Mouse (Mus musculus): ENCODE data around the gene Acap2.

The Acap2 gene

DNA sequence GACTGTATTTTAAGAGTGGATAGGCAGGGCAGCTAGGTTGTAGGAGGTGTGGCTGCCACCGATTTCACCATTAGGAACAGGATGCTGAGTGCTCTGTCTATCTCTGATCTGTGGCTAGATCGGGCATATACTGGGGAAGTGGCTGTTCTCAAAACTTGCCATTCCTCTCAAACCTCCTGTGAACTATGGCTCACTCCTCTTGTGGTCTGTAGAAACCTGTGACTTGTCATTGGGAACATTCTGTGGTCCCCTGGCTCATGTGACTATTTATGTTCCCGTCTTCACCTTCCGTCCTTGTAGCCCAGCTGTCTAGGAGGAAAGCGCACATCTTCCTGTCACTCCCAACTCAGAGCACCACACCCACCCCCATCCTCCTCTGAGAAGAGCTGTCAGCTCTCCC lies 8.9 kb upstream of the Acap2 start:
- DNase-seq (ENCODE audit: extremely low read depth, insufficient read length, low spot score) = no peak

DNA sequence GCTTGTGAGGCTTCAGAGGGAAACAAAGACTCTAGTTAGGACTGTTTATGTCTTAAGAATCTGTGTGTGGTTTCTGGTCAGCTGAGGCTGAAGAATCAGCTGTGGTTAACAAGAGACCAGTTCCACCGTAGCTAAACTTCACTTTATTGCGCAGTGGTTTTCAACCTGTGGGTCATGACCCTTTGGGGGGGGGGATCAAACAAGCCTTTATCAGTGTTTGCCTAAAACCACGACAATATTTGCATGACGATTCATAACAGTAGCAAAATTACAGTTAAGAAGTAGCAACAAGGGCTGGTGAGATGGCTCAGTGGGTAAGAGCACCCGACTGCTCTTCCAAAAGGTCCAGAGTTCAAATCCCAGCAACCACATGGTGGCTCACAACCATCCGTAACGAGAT lies 4.7 kb upstream of the Acap2 start:
- no peak for DNase-seq (ENCODE audit: extremely low read depth, insufficient read length, low spot score)

- DNase-seq (ENCODE audit: extremely low read depth, insufficient read length, low spot score) = no peak
Observed at GRCm38 (mm10) chr16:31205187-31205586, 4.1 kb upstream of the Acap2 start.

GRCm38 (mm10) chr16:31204216-31204615 lies 3.2 kb upstream of the Acap2 start:
- no peak for DNase-seq (ENCODE audit: extremely low read depth, insufficient read length, low spot score)

GRCm38 (mm10) chr16:31201704-31202103 lies 659 bp upstream of the Acap2 start:
- no peak for DNase-seq (ENCODE audit: extremely low read depth, insufficient read length, low spot score)

DNA sequence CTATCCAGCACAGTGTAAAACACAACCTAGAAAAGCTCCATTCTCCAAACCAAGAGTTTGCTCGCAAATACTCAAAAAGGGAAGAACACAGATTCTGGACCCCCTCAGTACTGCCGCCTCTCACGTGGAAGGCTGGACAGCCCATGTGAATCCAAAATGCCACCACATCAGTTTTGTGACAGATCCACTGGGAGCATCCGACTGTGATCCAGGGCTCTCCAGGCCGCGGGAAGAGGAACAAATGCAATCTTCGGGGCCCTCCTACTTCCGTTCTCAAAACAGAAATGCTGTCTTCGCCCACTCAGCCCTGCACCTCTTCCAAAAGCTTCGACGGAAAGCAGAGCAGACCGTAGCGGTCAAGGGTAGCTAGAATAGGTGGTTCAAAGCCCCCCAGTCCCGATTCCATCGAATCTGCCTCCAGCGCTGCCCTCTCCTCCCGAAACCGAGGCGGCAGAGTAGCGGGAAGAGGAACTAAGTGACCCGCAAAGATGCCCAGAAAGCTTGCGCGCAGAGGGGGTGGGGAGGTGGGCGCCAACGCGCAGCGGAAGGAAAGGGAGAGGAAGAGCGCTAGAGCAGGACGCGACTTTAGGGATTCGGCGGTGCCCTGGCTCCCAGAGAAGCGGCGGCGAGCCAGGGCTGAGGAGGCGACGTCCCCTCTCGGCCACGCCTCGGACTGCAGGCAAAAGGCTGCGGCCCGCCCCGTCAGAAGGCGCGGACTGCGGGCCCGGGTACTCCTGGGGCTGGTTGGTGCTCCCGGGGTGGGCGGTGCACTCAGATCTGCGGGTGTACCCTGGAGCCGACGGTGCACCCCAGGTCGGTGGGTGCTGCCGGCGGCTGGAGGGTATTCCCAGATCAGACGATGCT lies 887 bp downstream of the Acap2 start:
- DNase-seq (ENCODE audit: extremely low read depth, insufficient read length, low spot score) = peak; percentile 85

GRCm38 (mm10) chr16:31199591-31199925 lies 1.5 kb downstream of the Acap2 start:
- DNase-seq (ENCODE audit: extremely low read depth, insufficient read length, low spot score) = peak; percentile 74

DNA sequence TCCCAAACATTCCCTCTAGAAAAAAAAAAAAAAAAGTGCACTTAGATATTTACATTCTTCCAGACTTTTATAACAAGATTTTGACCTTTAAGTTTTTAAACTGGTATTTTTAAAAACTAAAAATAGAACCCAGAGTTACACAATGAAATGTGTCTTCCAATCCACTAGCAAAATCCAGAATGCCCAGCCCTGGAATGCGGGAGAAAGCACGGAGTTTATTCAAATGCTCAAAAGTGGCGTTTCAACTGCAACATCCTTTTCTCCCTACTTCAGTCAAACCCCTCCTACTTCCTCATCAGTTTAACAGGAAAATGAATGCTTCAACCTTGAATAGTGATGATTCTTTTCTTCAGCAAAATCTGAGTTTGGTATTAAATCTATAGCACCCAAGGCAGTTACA lies 4.1 kb downstream of the Acap2 start:
- DNase-seq (ENCODE audit: extremely low read depth, insufficient read length, low spot score) = no peak

GRCm38 (mm10) chr16:31192526-31192925 lies 8.5 kb downstream of the Acap2 start:
- peak; percentile 45 for DNase-seq (ENCODE audit: extremely low read depth, insufficient read length, low spot score)

DNA sequence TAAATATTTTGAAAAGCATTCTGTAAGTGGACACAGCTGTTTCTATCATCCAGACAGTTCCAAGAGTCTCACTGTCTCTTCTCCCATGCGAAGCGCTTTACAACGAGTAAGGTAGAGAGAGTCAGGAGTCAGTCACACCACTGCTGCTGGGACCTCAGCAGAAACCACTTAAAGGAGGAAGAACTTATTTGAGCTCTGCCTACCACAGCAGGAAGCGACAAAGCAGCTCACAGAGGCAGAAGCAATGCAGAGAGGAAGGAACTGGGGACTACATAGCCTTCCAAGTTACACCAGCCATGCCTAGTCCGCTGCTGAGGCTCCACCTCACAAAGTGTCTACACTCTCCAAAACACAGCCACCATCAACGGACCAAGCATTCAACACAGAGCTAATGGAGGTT lies 9.2 kb downstream of the Acap2 start:
- no peak for DNase-seq (ENCODE audit: extremely low read depth, insufficient read length, low spot score)

- DNase-seq (ENCODE audit: extremely low read depth, insufficient read length, low spot score) = no peak
Observed at GRCm38 (mm10) chr16:31190426-31190825, 10.6 kb downstream of the Acap2 start.

- peak; percentile 55 for DNase-seq (ENCODE audit: extremely low read depth, insufficient read length, low spot score)
Observed at GRCm38 (mm10) chr16:31189291-31189690, 11.8 kb downstream of the Acap2 start.

- peak; percentile 40 for DNase-seq (ENCODE audit: extremely low read depth, insufficient read length, low spot score)
Observed at GRCm38 (mm10) chr16:31188799-31189198, 12.2 kb downstream of the Acap2 start.

DNA sequence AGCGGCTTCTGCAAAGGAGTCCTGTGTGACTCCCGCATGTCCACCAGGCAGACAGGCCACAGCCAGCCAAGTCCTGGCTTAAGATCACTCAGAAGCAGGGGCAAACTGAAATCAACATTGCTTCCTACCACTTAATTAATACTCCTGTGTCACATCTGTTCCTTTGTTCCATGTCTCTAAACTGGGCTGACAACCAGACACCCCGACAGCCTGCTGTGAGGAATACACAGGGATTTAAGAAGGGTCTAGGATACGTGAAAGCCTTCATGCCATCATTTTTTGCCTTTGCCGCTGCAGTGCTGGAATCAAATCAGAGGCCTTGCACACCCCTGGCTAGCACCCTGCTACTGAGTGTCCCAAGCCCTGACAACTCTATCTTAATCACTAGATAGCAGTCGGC lies 12.8 kb downstream of the Acap2 start:
- no peak for DNase-seq (ENCODE audit: extremely low read depth, insufficient read length, low spot score)

DNA sequence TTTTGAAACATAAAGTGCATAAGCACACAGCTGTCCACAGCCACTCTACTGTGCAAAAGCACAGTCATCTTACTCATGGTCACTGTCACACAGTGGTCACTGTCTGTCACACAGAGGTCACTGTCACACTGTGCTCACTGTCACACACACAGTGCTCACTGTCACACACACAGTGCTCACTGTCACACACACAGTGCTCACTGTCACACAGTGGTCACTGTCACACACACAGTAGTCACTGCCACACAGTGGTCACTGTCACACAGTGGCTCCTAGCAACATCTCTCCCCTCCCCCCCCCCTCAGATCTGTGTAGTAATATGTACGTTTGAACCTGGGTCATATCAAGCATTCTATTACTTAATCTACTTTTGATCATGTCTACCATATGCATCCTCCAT lies 13.9 kb downstream of the Acap2 start:
- DNase-seq (ENCODE audit: extremely low read depth, insufficient read length, low spot score) = no peak

DNA sequence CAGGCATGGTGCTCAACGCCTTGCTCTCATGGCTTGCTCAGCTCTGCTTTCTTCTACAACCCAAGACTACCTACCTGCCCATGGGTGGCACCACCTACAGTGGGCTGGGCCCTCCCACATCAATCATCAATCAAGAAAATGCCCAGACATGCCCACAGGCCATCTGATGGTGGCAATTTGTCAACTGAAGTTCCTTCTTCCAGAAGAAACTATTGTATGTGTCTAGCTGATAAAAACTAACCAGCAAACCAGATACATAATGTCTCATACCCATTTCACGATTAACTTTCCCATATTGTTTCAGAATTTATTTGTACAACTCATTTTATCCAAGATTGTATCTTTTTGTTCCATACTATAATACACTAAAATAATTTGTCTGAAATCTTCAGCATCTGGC lies 15.3 kb downstream of the Acap2 start:
- no peak for DNase-seq (ENCODE audit: extremely low read depth, insufficient read length, low spot score)

- DNase-seq (ENCODE audit: extremely low read depth, insufficient read length, low spot score) = no peak
Observed at GRCm38 (mm10) chr16:31184727-31185126, 16.3 kb downstream of the Acap2 start.

DNA sequence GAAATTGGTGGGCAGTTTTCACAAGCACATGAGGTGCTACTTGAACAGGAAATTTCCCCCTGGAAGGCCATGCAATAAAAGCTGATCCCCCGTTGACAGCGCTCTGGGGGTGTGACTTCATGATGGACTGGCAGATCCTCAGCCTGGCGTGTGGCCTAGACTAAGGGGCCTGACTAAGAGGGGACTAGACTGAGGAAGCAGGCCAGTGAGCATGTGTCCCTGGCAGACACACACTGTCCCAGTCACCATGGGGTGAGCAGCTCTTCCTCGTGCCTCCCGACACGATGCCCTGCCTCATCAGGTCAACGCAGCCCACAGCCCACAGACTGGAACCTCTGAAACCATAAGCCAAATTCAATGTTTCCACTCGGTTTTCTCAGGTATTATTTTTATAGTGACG lies 18.5 kb downstream of the Acap2 start:
- no peak for DNase-seq (ENCODE audit: extremely low read depth, insufficient read length, low spot score)

- DNase-seq (ENCODE audit: extremely low read depth, insufficient read length, low spot score) = no peak
Observed at GRCm38 (mm10) chr16:31180843-31181242, 20.2 kb downstream of the Acap2 start.

GRCm38 (mm10) chr16:31179384-31179783 lies 21.7 kb downstream of the Acap2 start:
- DNase-seq (ENCODE audit: extremely low read depth, insufficient read length, low spot score) = no peak

DNA sequence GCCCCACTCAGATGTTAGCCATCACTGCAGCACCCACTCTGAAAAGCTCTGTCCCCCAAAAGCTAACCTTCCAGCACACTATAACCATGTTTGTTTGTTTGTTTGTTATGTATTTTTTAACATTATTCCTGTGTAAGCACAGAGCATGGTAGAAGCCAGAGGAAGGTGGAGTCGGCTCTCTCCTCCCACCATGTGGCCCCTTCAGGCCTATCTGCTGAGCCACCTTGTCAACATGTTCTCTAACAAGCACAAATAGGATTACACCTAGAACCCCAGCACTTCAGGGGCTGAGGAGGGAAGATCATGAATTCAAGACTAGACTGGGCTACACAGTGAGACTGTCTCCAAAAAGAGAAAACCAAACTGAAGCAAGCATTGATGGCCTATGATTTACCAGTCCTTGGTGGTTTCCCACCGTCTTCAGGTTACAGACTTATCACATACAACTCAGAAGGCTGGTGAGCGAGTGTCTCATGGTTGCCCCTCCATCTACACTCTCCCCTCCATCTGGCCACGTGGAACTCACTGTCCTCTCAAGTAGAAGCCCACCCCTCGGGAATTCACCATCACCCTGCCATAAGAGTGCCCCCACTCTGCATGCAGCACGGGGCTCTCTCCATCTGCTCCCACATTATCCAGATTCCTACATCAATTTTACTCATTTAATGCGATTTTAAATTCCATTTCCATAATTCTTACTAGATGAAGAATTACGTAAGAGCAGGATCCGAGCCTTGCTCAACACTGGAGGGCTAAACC lies 26.0 kb downstream of the Acap2 start:
- DNase-seq (ENCODE audit: extremely low read depth, insufficient read length, low spot score) = no peak

DNA sequence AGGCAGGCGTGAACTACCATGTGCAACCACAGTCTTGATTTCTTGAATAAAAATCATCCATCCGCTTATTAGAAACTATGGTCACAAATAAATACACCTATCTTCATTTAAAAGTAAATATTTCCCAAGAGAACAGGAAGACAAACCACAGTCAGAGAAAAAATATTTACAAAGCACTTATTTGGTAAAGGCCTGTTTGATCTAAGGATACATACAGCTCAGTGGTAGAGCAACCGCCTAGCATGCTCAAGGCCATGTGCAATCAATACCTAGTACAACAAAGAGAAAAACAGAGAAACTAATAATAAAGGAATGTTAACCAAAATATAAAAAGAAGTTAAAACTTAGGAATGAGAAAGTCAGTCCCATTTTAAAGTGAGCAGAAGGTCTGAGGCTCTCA lies 28.8 kb downstream of the Acap2 start:
- no peak for DNase-seq (ENCODE audit: extremely low read depth, insufficient read length, low spot score)
